Comparison of ENCODE assay signal across 8 mouse cellular contexts in genomic region chr16:19761691-19762090, GRCm38 (mm10). TPM values are rescaled to one million over a fixed set of nuclear protein-coding genes. Genes with fewer than 3 reads are reported as not detected.
DNase-seq lines count a peak whose midpoint lies in the region; ATAC-seq lines count a peak whose summit lies in the region.

No protein-coding gene starts in this region.

- no peaks in the 10 kb centered on the region for H3K27me3 ChIP-seq in hindbrain, embryonic 12.5 days

- peaks cover 22% of the 10 kb centered on the region for H3K36me3 ChIP-seq in hindbrain, embryonic 12.5 days

- intact Hi-C loops in left cerebral cortex, postnatal 10 days (cut with DNase I): no loop called here

- H3K27ac ChIP-seq in hindbrain, embryonic 12.5 days: no peak overlapping the region

- 50% methylated on average over 1 of the region's 1 CpGs for WGBS in hindbrain, embryonic 12.5 days

- ATAC-seq in hindbrain, embryonic 12.5 days (ENCODE audit: low FRiP score): no peak
- no peak for ATAC-seq in erythroblast, adult 5-6 weeks (replicated peaks; ENCODE audit: low FRiP score, poor library complexity, severe bottlenecking)

- H3K4me3 ChIP-seq in hindbrain, embryonic 12.5 days: peak overlapping the region; percentile 77

- H3K9ac ChIP-seq in hindbrain, embryonic 12.5 days: peak overlapping the region; percentile 91

- no peaks in the 10 kb centered on the region for H3K9me3 ChIP-seq in hindbrain, embryonic 12.5 days (replicated peaks)

- H3K4me2 ChIP-seq in hindbrain, embryonic 12.5 days (replicated peaks): peak overlapping the region; percentile 67

- DNase-seq in 416B (ENCODE audit: low read depth): peak; percentile 18
- DNase-seq in T-cell, adult 2 months (ENCODE audit: low spot score): peak; percentile 27
- DNase-seq in lung, postnatal 36 days: peak; percentile 46
- peak; percentile 89 to 92 for DNase-seq in spleen, postnatal 36 days (ENCODE audit: low spot score in 2 of 2)
- DNase-seq in gastrocnemius, postnatal 4 days (ENCODE audit: low spot score in 2 of 2): no peak
- no peak for DNase-seq in left cerebral cortex, postnatal 10 days (ENCODE audit: extremely low spot score in 1 of 2, low spot score in 2 of 2)

- H3K4me1 ChIP-seq in hindbrain, embryonic 12.5 days: peaks cover 11% of the 10 kb centered on the region

RNA-seq across cellular contexts. Expression of gene B3gnt5, which starts 1.7 kb away (rescaled TPM):
- polyA plus RNA-seq in hindbrain, embryonic 12.5 days (2016; fragmentation: Nextera tagmentation; extraction: Ambion mirVana): 48.3 and 51.1 TPM in 2 replicates
- total RNA-seq in erythroblast, adult 5-6 weeks (2015; ENCODE audit: low replicate concordance): 0.38 and 1.3 TPM in 2 replicates
- 1.1 and 3.1 TPM in 2 replicates for total RNA-seq in erythroblast, adult 5-6 weeks (2017; ENCODE audit: low replicate concordance)
- 1 to 10 TPM; 7.7 to 9.1 TPM for total RNA-seq in gastrocnemius, postnatal 4 days (2021)
- 1 to 10 TPM; 3.4 to 4.0 TPM for total RNA-seq in left cerebral cortex, postnatal 10 days (2021)

RNA-seq across cellular contexts. Expression of gene Lamp3, which starts 55.5 kb away (rescaled TPM):
- polyA plus RNA-seq in hindbrain, embryonic 12.5 days (2016; fragmentation: Nextera tagmentation; extraction: Ambion mirVana): not detected in 2 replicates
- total RNA-seq in erythroblast, adult 5-6 weeks (2015; ENCODE audit: low replicate concordance): not detected in 2 replicates
- total RNA-seq in erythroblast, adult 5-6 weeks (2017; ENCODE audit: low replicate concordance): not detected in 2 replicates
- total RNA-seq in gastrocnemius, postnatal 4 days (2021): under 1 TPM; 0.10 to 0.12 TPM
- under 1 TPM in 1 of 2 experiments, not detected in 1; 0.14 TPM for total RNA-seq in left cerebral cortex, postnatal 10 days (2021)

Comparison
In these comparisons a context has a peak if more than half of its experiments do, and no peak if none do; other contexts are left out.
1. DNase-seq: peak in 416B (single experiment), T-cell, adult 2 months (single experiment), lung, postnatal 36 days (single experiment) and spleen, postnatal 36 days (2 of 2); none in gastrocnemius, postnatal 4 days (0 of 2) and left cerebral cortex, postnatal 10 days (0 of 2).